Mouse (Mus musculus) stomach, embryonic 16.5 days (tissue): ENCODE measurements around the gene Ldhb. TPM values are rescaled to one million over a fixed set of nuclear protein-coding genes. Genes with fewer than 3 reads are reported as not detected.
"Not testable (repeated sequence)": the region's sequence is repeated elsewhere in the genome, so short reads cannot be mapped to it uniquely, and the experiment has no call there.

Experiments used
- ATAC-seq: fragments of 200-750 bp; cut with Nextera tagmentation; 2 replicates; pipeline ENCODE4 v1.8.0; 2017; ENCODE audit warnings: moderate number of reproducible peaks, moderate TSS enrichment; ENCODE audit not compliant: insufficient read depth, low FRiP score
- H3K27ac ChIP-seq: fragments of 300-500 bp; sonication (generic); 2 replicates; pipeline ENCODE4 v1.5.1; 2014; ENCODE audit warnings: low read length
- H3K27me3 ChIP-seq: fragments of 300-500 bp; sonication (generic); 2 replicates; pipeline ENCODE4 v1.6.1; 2014; ENCODE audit warnings: low read length, control low read depth, mixed read lengths; ENCODE audit not compliant: control insufficient read depth, insufficient read depth
- H3K36me3 ChIP-seq: fragments of 300-500 bp; sonication (generic); 2 replicates; pipeline ENCODE4 v1.6.1; 2014; ENCODE audit warnings: low read length; ENCODE audit not compliant: control insufficient read depth, insufficient read depth
- H3K4me1 ChIP-seq: fragments of 300-500 bp; sonication (generic); 2 replicates; pipeline ENCODE4 v1.6.1; 2014; ENCODE audit warnings: low read length, control low read depth, mixed read lengths; ENCODE audit not compliant: control insufficient read depth, insufficient read depth
- H3K4me2 ChIP-seq: fragments of 300-500 bp; sonication (generic); 2 replicates; pipeline ENCODE4 v1.6.1; 2014; ENCODE audit warnings: low read depth, low read length, mixed read lengths
- H3K4me3 ChIP-seq: fragments of 300-500 bp; sonication (generic); replicated peaks from 2 replicates; pipeline ENCODE4 v1.5.1; 2014; ENCODE audit warnings: mild to moderate bottlenecking, low read length
- H3K9ac ChIP-seq: fragments of 300-500 bp; sonication (generic); 2 replicates; pipeline ENCODE4 v1.6.1; 2014; ENCODE audit warnings: low read length
- H3K9me3 ChIP-seq: fragments of 300-500 bp; sonication (generic); replicated peaks from 2 replicates; pipeline ENCODE4 v1.6.1; 2016; ENCODE audit warnings: low read length, control low read depth; ENCODE audit not compliant: control insufficient read depth
- WGBS: fragments of 180-500 bp; shearing (Covaris S2); extraction: QIAGEN DNeasy Blood & Tissue Kit; methylation state at CpG from one replicate; pipeline ENCODE4 v1.1.7; 2014; 5-methylcytosine and 5-hydroxymethylcytosine counted together
- polyA plus RNA-seq: library from polyadenylated mRNA; unstranded; fragments of >200 nt; fragmentation: Nextera tagmentation; extraction: Ambion mirVana; gene quantifications from 2 replicates; pipeline ENCODE4 v1.2.1, GENCODE M21; 2015

Ldhb gene
- polyA plus RNA-seq, 1 experiment from 2014 or later: 156 TPM

DNA sequence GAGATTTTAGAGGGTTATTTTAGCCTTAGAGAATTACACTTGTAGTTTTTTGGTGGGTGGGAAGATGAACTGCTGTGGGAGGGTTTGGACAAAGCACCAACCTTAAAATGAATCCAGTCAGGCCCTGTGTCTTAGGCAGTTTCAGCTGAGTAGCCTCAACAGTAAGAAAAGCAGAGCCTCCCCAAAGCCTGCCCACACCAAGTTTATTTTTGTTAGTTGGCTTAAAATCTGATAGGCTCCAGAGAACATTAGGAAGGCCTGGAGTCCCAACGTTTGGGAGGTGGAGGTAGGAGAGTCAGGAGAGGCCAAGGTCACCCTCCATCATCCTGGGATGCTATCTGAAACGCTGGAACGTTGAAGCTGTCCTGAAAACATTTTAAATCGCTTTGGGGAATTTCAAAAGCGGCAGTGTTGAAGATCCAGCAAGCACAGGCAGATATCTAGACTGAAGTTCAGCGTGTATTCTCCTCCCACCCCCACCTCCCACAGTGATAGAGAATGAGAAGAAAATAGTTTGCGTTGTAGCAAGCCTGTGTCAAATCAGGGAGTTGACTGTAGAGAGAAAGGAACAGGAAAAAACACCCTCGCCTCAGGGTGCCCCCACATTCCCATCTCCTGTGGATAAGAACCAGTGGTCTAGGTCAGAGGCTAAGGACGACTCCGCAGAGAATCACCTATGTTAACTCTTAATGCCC lies 1.3 kb downstream of the Ldhb start:
- Histone ChIP-seq H3K4me3 (peak overlapping the region; percentile 46), H3K9me3 (no peaks in the 10 kb centered on the region), H3K36me3 (no peaks in the 10 kb centered on the region), H3K4me2 (peak overlapping the region; percentile 79), H3K4me1 (peaks cover 11% of the 10 kb centered on the region), H3K9ac (peak overlapping the region; percentile 71), H3K27ac (no peak overlapping the region), H3K27me3 (no peaks in the 10 kb centered on the region)
- no peak for ATAC-seq
- 11% methylated on average over 10 of the region's 10 CpGs for WGBS

DNA sequence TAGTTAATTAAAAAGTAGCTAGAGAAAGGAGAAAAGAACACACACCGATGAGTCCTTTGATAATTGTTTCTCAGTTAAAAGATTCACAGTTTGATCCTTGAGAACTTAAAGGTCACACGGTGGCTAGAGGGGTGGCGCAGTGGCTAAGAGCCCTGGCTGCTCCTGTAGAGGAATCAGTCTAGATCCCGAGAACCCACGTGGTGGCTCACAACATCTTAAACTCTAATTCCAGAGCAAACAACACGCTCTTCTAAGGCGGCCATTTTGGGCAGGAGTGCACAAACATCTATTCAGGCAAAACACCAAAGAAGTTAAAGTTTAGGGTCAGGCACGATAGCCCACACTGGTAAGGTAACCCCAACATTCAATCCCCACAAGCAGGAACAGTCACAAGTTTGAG lies 4.2 kb downstream of the Ldhb start:
- no peak for ATAC-seq
- 76% methylated on average over 8 of the region's 8 CpGs for WGBS
- Histone ChIP-seq H3K4me2 (no peak overlapping the region), H3K27ac (no peak overlapping the region), H3K36me3 (0 out of 2 replicates have a peak, but pooled peaks cover 4% of the 10 kb centered on the region), H3K4me1 (peaks cover 11% of the 10 kb centered on the region), H3K27me3 (no peaks in the 10 kb centered on the region), H3K4me3 (no peak overlapping the region), H3K9ac (no peak overlapping the region), H3K9me3 (no peaks in the 10 kb centered on the region)

DNA sequence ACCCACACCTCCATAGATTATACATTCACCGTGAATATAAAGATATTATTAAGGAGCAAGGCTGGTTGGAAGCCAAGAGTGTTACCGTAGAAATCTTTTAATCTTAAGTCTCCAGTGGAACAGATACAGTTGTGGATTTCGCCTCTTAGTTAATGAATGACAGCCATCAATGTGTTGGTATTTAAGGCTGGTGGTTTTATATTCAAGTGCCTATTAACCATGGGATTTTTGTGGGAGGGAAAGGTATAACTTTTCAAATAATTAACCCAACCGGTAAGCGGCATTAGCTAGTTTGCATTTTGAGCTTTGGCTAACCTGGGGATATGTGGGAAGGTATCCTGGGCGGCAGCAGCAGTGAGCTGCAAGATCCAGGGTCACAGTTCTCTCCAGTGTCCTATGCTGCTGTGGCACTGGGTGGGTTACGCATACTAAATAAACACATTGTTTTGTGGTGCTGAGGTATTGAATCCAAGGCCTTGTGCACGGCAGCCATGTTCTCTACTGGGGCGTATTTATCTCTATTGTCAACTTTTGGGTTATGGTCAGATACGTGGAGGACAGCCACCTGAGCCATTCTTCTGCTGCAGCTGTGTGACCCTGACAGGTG lies 5.1 kb downstream of the Ldhb start:
- Histone ChIP-seq H3K27ac (no peak overlapping the region), H3K4me3 (no peak overlapping the region), H3K4me2 (no peak overlapping the region), H3K9me3 (no peaks in the 10 kb centered on the region), H3K27me3 (no peaks in the 10 kb centered on the region), H3K9ac (no peak overlapping the region), H3K36me3 (0 out of 2 replicates have a peak, but pooled peaks cover 8% of the 10 kb centered on the region), H3K4me1 (peaks cover 7% of the 10 kb centered on the region)
- ATAC-seq: no peak
- 78% methylated on average over 10 of the region's 10 CpGs for WGBS

DNA sequence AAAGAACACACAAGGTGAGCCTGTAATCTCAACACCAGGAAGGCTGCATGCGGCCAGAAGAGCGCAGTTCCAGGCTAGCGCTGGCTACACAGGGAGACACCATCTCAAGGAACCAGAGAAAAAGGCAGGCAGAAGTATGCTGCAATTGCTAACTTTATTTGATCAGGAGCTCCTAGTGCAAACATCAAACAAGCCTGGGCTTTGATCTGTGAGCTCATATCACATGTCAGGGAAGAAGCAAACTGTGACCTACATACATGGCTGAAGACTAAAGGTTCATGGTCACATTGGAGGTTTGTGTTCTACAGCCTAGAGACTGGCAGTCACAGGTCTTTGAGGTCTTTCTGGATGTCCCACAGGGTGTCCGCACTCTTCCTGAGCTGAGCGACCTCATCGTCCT lies 17.6 kb downstream of the Ldhb start:
- ATAC-seq: not testable (repeated sequence)
- WGBS: 76% methylated on average over 6 of the region's 6 CpGs

DNA sequence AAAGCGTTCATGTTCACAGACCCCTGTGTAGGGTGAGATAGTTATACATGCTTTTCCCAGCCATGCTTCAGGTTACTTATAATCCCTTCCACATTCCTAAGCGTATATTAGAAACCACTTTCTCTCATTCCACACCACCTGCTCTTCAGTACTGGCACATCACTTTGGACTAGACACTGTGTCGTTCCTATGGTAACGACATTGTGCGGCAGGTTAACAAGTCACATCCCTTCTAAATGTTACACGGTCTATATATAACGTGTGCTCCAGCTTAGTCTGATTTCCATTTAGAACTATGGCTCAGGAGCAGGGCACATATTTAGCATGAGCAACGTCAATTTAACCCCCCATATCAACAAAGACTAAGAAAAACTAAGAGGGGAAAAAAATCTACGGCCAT lies 20.1 kb downstream of the Ldhb start:
- Histone ChIP-seq H3K9ac (no peak overlapping the region), H3K36me3 (no peaks in the 10 kb centered on the region), H3K27me3 (no peaks in the 10 kb centered on the region), H3K9me3 (0 out of 2 replicates have a peak, but pooled peaks cover 2% of the 10 kb centered on the region), H3K4me3 (no peak overlapping the region), H3K4me1 (no peaks in the 10 kb centered on the region), H3K27ac (no peak overlapping the region), H3K4me2 (no peak overlapping the region)
- 88% methylated on average over 9 of the region's 9 CpGs for WGBS
- no peak for ATAC-seq

More for the DNA sequence above, 17.6 kb downstream of the Ldhb start:
- H3K9ac ChIP-seq, H3K4me3 ChIP-seq, H3K27ac ChIP-seq, H3K9me3 ChIP-seq, H3K4me1 ChIP-seq, H3K4me2 ChIP-seq, H3K36me3 ChIP-seq, H3K27me3 ChIP-seq: not testable (repeated sequence)

DNA sequence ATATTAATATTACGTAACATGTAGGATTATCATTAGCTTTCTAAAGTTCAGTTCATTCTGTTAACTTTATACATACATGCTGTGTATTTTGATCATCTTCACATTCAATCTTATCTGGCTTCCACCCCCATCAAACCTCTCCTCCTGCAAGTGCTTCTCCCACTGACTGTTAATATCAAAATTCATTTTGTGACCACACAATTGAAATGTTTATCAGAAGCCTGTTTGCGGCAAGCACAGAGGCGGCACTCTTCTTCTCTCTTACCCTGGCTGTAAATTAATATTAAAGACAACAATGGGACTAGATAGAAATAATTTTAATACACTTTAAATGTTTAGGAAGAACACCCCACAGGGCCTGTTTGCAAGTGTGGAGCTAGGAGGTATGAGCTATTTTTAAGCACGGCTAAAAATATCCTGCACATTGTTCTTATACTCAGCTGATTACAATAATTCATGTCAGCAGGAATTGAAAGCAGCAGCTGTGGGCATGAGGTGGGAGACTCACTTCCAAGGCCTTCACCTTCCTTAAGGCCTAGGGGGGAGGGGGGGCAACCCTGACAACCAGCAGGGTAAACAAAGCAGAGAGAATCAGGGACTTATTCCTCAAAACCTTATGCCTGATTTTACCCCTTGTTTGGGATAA lies 22.2 kb downstream of the Ldhb start:
- H3K9ac ChIP-seq: no peak overlapping the region
- ATAC-seq: no peak
- H3K27me3 ChIP-seq: no peaks in the 10 kb centered on the region
- H3K4me3 ChIP-seq: no peak overlapping the region
- 0 out of 2 replicates have a peak, but pooled peaks cover 2% of the 10 kb centered on the region for H3K9me3 ChIP-seq
- H3K4me1 ChIP-seq: no peaks in the 10 kb centered on the region
- H3K4me2 ChIP-seq: no peak overlapping the region
- 79% methylated on average over 4 of the region's 4 CpGs for WGBS
- H3K27ac ChIP-seq: no peak overlapping the region
- no peaks in the 10 kb centered on the region for H3K36me3 ChIP-seq

DNA sequence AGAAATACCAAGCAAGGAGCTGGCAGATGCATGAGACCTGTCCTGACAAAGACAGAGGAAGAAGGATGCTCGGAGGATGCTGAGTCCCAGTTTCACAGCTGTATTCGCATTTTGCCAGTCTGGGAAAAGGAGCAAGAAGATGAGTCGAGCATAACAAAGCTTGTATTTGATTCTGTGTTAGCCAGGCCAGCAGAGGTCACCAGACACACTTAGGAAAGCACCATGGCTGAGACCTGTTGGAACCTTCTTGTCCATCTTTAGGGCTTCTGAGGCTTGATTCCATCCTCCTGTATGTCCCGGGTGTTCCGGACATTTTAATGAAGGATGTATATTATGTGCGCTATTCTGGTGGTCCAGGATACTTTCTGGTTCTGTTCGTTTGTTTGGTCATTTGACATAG lies 30.5 kb downstream of the Ldhb start:
- no peak for ATAC-seq
- no peak overlapping the region for H3K4me3 ChIP-seq
- no peaks in the 10 kb centered on the region for H3K4me1 ChIP-seq
- no peak overlapping the region for H3K27ac ChIP-seq
- H3K4me2 ChIP-seq: no peak overlapping the region
- H3K9ac ChIP-seq: no peak overlapping the region
- no peaks in the 10 kb centered on the region for H3K36me3 ChIP-seq
- WGBS: 77% methylated on average over 7 of the region's 7 CpGs
- H3K27me3 ChIP-seq: no peaks in the 10 kb centered on the region
- no peaks in the 10 kb centered on the region for H3K9me3 ChIP-seq

DNA sequence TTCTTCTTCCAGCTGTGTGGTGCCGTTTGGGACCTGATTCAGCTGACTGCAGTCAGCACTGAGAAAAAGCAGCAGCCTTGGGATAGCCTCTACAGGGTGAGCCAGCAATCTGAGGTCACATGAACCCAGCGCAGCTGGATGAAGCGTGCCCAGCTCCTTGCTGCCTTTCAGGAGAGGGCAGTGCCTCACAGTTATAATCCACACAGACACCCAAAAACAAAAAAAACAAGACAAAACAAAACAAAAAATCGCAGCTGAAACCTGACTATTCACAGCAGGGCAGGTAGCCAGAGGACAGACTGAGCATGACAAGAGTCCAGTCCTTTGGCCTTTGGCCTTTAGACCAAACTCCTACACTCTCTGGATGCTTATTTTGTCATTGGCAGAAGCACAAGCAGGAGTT lies 35.0 kb downstream of the Ldhb start, which contains the start of gene Gys2:
TSS of gene Gys2 (minus strand) at position 309 of the 403 bp plus-strand sequence.
- 62% methylated on average over 4 of the region's 4 CpGs for WGBS
- ATAC-seq: no peak
- H3K4me2 ChIP-seq: no peak within 1 kb of the TSS

DNA sequence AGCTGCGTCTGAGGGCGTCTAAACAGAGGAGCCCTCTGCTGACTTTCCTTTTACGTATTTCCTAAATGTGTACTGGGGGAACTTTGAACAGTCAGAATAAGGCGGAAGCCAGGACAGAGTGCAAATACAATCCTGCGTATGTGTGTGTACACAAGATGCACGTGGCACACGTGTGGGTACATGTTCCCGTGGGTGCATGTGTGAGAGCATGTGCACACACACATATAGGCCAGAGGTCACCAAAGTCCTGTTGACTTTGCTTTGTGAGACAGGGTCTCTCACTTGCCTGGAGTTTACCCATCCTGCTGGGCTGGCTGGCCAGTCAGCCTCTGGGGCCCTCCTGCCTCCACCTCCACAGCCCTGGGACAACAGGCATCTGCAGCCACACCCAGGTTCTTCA lies 36.6 kb downstream of the Ldhb start:
- H3K4me2 ChIP-seq: no peak overlapping the region
- 64% methylated on average over 8 of the region's 8 CpGs for WGBS
- H3K27me3 ChIP-seq: no peaks in the 10 kb centered on the region
- no peak overlapping the region for H3K9ac ChIP-seq
- no peak overlapping the region for H3K27ac ChIP-seq
- peak; percentile 53 for ATAC-seq
- no peaks in the 10 kb centered on the region for H3K36me3 ChIP-seq
- no peaks in the 10 kb centered on the region for H3K4me1 ChIP-seq
- H3K4me3 ChIP-seq: no peak overlapping the region
- no peaks in the 10 kb centered on the region for H3K9me3 ChIP-seq

More for the DNA sequence above, 35.0 kb downstream of the Ldhb start, which contains the start of gene Gys2:
- Histone ChIP-seq H3K9me3 (no peaks in the 10 kb centered on the region), H3K36me3 (no peaks in the 10 kb centered on the region), H3K27ac (no peak within 1 kb of the TSS), H3K4me1 (no peaks in the 10 kb centered on the region), H3K4me3 (no peak within 1 kb of the TSS), H3K9ac (no peak within 1 kb of the TSS), H3K27me3 (no peaks in the 10 kb centered on the region)
